Mouse (Mus musculus): ENCODE results near the gene Stk11.

DNA sequence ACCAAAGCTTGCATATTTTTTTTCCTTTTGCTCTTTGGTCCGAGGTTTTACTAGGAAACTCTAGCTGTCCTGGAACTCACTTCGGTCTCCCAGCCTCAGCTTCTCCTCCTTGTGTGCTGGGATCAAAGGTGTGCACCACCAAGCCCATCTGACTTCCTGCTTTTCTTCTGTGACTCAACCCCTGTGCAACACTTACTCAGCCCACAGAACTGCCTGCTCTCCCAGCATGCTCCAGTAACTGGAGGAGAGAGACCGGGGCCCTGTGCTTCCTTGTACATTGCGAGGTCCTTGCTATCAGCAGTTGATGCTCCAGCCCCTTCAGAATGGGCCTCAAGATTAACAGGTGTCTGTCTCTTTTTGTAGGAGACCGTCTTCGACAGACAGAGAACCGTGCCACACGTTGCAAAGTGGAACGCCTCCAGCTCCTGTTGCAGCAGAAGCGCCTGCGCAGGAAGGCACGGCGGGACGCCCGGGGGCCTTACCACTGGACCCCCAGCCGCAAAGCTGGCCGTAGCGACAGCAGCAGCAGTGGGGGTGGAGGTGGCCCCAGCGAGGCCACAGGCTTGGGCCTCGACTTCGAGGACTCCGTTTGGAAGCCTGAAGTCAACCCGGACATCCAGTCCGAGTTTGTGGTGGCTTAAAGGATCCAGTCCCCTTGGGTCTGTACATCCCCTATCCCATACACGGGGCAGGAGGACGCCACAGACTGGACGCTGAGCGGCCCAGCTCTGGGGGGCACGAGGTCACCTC is 40.6 kb downstream of the Stk11 start:
- TF ChIP-seq ZC3H11A (IDR thresholded peaks at IDR 0.05; ENCODE audit: borderline replicate concordance, low read depth, low read length) (no peak), ZNF384 (IDR thresholded peaks at IDR 0.05; ENCODE audit: low read depth, low read length) (no peak), MAFK (IDR thresholded peaks at IDR 0.05; ENCODE audit: insufficient read depth, low read depth, low read length) (no peak)
